Comparison of ENCODE assay signal across 18 mouse cellular contexts in genomic region chr7:67578044-67578443, GRCm38 (mm10).
A peak's percentile ranks its signal among the peaks of the same experiment; 100 is the strongest.
DNase-seq lines count a peak whose midpoint lies in the region; ATAC-seq and TF ChIP-seq lines count a peak whose summit lies in the region.
"Had no signal": no experiment of that assay in that cellular context is flagged by ENCODE, and none has a peak within 500 bp of the region (broad histone marks: within the 10 kb centered on the region; RNA-seq: fewer than 3 reads in every experiment).

No protein-coding gene starts in this region.

- TF ChIP-seq CTCF in liver, postnatal 0 days (IDR thresholded peaks at IDR 0.05; ENCODE audit: low read depth) = no peak
- no peak for TF ChIP-seq CTCF in brain, embryonic 14.5 days (IDR thresholded peaks at IDR 0.05; ENCODE audit: borderline replicate concordance, extremely low read depth, insufficient read depth, insufficient read length)

- TF ChIP-seq POLR2A in brain, embryonic 14.5 days (IDR thresholded peaks at IDR 0.05; ENCODE audit: borderline replicate concordance, extremely low read depth, insufficient read depth, insufficient read length, poor library complexity, severe bottlenecking) = no peak

- H3K4me3 ChIP-seq in liver, postnatal 0 days (ENCODE audit: low read depth, low read length) = no peak overlapping the region
- H3K4me3 ChIP-seq in liver, embryonic 11.5 days (ENCODE audit: low read depth, low read length) = no peak overlapping the region
- H3K4me3 ChIP-seq: embryonic facial prominence, embryonic 13.5 days; forebrain, embryonic 13.5 days; forebrain, embryonic 15.5 days had no signal

- H3K27me3 ChIP-seq in liver, postnatal 0 days (ENCODE audit: insufficient read depth, low read length) = no peaks in the 10 kb centered on the region
- H3K27me3 ChIP-seq in liver, embryonic 11.5 days (replicated peaks; ENCODE audit: control insufficient read depth, insufficient read depth, low read length) = no peaks in the 10 kb centered on the region
- H3K27me3 ChIP-seq: embryonic facial prominence, embryonic 13.5 days; forebrain, embryonic 13.5 days; forebrain, embryonic 15.5 days had no signal

- DNase-seq in heart, adult 11 months = peak; percentile 64
- no peak for DNase-seq in heart, adult 9 months (ENCODE audit: low spot score in 2 of 2)
- no peak for DNase-seq in liver, postnatal 0 days
- no peak for DNase-seq in liver, embryonic 11.5 days (ENCODE audit: low spot score)
- peak; percentile 23 for DNase-seq in brain, embryonic 14.5 days (ENCODE audit: low read depth)
- no peak for DNase-seq in urinary bladder, postnatal 4 days (ENCODE audit: low spot score in 2 of 2)
- DNase-seq: adrenal gland, adult 2 months; adrenal gland, postnatal 10 days; adrenal gland, postnatal 25 days; cerebellum, adult 11-12 months; cerebellum, adult 2 months; cerebellum, adult 9-10 months; cerebellum, postnatal 10 days; cerebellum, postnatal 25 days; forebrain, postnatal 0 days had no signal

- H3K9me3 ChIP-seq in liver, postnatal 0 days (ENCODE audit: low read length) = no peaks in the 10 kb centered on the region
- H3K9me3 ChIP-seq in liver, embryonic 11.5 days (ENCODE audit: control insufficient read depth, low read length) = no peaks in the 10 kb centered on the region
- H3K9me3 ChIP-seq: embryonic facial prominence, embryonic 13.5 days; forebrain, embryonic 13.5 days; forebrain, embryonic 15.5 days had no signal

- no peaks in the 10 kb centered on the region for H3K4me1 ChIP-seq in liver, postnatal 0 days (ENCODE audit: insufficient read depth)
- H3K4me1 ChIP-seq in liver, embryonic 11.5 days (replicated peaks; ENCODE audit: control insufficient read depth, insufficient read depth, low read length) = no peaks in the 10 kb centered on the region
- H3K4me1 ChIP-seq: forebrain, embryonic 13.5 days; forebrain, embryonic 15.5 days had no signal

- H3K4me2 ChIP-seq in liver, postnatal 0 days (ENCODE audit: low read depth, low read length) = no peak overlapping the region
- no peak overlapping the region for H3K4me2 ChIP-seq in liver, embryonic 11.5 days
- H3K4me2 ChIP-seq: embryonic facial prominence, embryonic 13.5 days; forebrain, embryonic 13.5 days; forebrain, embryonic 15.5 days had no signal

- 83% methylated on average over 6 of the region's 6 CpGs for WGBS in liver, postnatal 0 days (ENCODE audit: insufficient replicate concordance)
- 90% methylated on average over 6 of the region's 6 CpGs for WGBS in liver, embryonic 11.5 days

- H3K9ac ChIP-seq in liver, postnatal 0 days (replicated peaks) = no peak overlapping the region
- no peak overlapping the region for H3K9ac ChIP-seq in liver, embryonic 11.5 days (ENCODE audit: low read depth, low read length)
- H3K9ac ChIP-seq: embryonic facial prominence, embryonic 13.5 days; forebrain, embryonic 13.5 days; forebrain, embryonic 15.5 days; forebrain, postnatal 0 days had no signal

- H3K27ac ChIP-seq in liver, postnatal 0 days (ENCODE audit: low read depth) = peak overlapping the region; percentile 51; the same call in 1 of the 2 replicates
- no peak overlapping the region for H3K27ac ChIP-seq in liver, embryonic 11.5 days (ENCODE audit: low read depth, low read length)
- H3K27ac ChIP-seq: forebrain, embryonic 13.5 days; forebrain, embryonic 15.5 days had no signal

- no peak for TF ChIP-seq EP300 in liver, postnatal 0 days (IDR thresholded peaks at IDR 0.05; ENCODE audit: low read depth)

- H3K36me3 ChIP-seq in liver, postnatal 0 days (replicated peaks; ENCODE audit: insufficient read depth, low read length) = no peaks in the 10 kb centered on the region
- H3K36me3 ChIP-seq in liver, embryonic 11.5 days (ENCODE audit: control insufficient read depth, insufficient read depth, low read length) = no peaks in the 10 kb centered on the region
- H3K36me3 ChIP-seq: embryonic facial prominence, embryonic 13.5 days; forebrain, embryonic 15.5 days had no signal

- ATAC-seq in liver, postnatal 0 days = no peak
- ATAC-seq in liver, embryonic 11.5 days (replicated peaks; ENCODE audit: low FRiP score) = no peak
- ATAC-seq: forebrain, embryonic 13.5 days; forebrain, embryonic 15.5 days had no signal

Comparison
In these comparisons a context has a peak if more than half of its experiments do, and no peak if none do; other contexts are left out.
1. DNase-seq: peak in heart, adult 11 months (single experiment) and brain, embryonic 14.5 days (single experiment); none in heart, adult 9 months (0 of 2), liver, postnatal 0 days (single experiment), liver, embryonic 11.5 days (single experiment) and urinary bladder, postnatal 4 days (0 of 2).